Mouse (Mus musculus) thymus, adult 2 months (tissue): ENCODE data around the gene Fut4. TPM values are rescaled to one million over a fixed set of nuclear protein-coding genes. Genes with fewer than 3 reads are reported as not detected.

Experiments
- DNase-seq: peaks from one replicate; pipeline ENCODE4 v3.0.0; 2021
- H3K27ac ChIP-seq: fragments of 200-500 bp; 2 replicates; pipeline ENCODE4 v1.5.1; 2012; ENCODE audit warnings: low read length, control low read depth; ENCODE audit not compliant: control insufficient read depth, insufficient read depth
- H3K27me3 ChIP-seq: fragments of 200-500 bp; 2 replicates; pipeline ENCODE4 v1.6.1; 2012; ENCODE audit warnings: mild to moderate bottlenecking, low read length, moderate library complexity, mixed read lengths; ENCODE audit not compliant: control insufficient read depth, insufficient read depth
- H3K36me3 ChIP-seq: fragments of 200-500 bp; 2 replicates; pipeline ENCODE4 v1.6.1; 2012; ENCODE audit warnings: mild to moderate bottlenecking, low read length, moderate library complexity; ENCODE audit not compliant: control insufficient read depth, insufficient read depth
- H3K4me1 ChIP-seq: fragments of 200-500 bp; replicated peaks from 2 replicates; pipeline ENCODE4 v1.6.1; 2012; ENCODE audit warnings: low read length; ENCODE audit not compliant: control insufficient read depth, insufficient read depth
- H3K4me3 ChIP-seq: fragments of 200-500 bp; 2 replicates; pipeline ENCODE4 v1.5.1; 2012; ENCODE audit warnings: mild to moderate bottlenecking, low read length, control low read depth, moderate library complexity; ENCODE audit not compliant: control insufficient read depth, insufficient read depth
- CTCF ChIP-seq: fragments of 200-500 bp; IDR thresholded peaks from 2 replicates; pipeline ENCODE4 v1.5.1; 2012; ENCODE audit warnings: mild to moderate bottlenecking, control low read depth, low read length, moderate library complexity, borderline replicate concordance; ENCODE audit not compliant: control insufficient read depth, poor library complexity, insufficient read depth; ENCODE audit errors: extremely low read depth
- POLR2A ChIP-seq: fragments of 200-500 bp; IDR thresholded peaks from 2 replicates; pipeline ENCODE4 v1.6.1; 2012; ENCODE audit warnings: mild to moderate bottlenecking, low read length, control low read depth, moderate library complexity; ENCODE audit not compliant: control insufficient read depth, poor library complexity, insufficient read depth; ENCODE audit errors: extremely low read depth
- WGBS: fragments of 180-500 bp; shearing (Covaris S2); methylation state at CpG from one replicate; pipeline ENCODE4 v1.1.7; 2018; 5-methylcytosine and 5-hydroxymethylcytosine counted together
- polyA plus RNA-seq: library from polyadenylated mRNA; depleted of rRNA; stranded (reverse); fragments of >200 nt; gene quantifications from 2 replicates; pipeline ENCODE4 v1.2.3, GENCODE M21; 2012; rRNA removed

Gene Fut4
- 2.3 and 2.7 TPM in 2 replicates for polyA plus RNA-seq

DNA sequence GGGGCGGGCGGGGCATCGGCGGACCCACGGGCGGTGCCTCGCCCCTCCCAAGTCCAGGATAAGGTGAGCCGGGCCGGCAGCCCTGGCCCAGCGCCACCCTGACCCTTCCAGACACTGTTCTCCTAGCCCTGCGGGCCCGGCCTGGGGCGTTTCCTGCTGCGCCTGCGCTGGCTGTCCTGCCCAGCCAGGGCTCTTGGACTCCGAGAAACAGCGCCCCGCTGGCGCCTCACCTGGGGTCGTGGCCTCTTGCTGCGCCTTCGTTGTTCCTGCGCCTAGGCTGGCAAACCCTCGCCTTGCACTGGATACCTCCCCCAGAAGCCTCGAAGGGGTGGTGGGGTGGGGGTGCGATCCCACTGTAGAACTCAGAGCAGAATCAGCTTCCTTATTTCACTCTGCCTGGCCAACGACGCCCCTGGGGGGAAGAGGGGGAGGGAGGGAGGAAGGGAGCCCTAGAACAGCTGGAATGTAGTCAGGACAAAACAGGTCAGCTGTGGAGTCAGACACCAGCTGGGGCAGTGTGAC is at the start of gene Fut4:
Fut4 (minus strand) TSS at position 393 of the 522 bp plus-strand sequence.
- Histone ChIP-seq H3K4me1 (peaks cover 15% of the 10 kb centered on the region), H3K36me3 (no peaks in the 10 kb centered on the region), H3K27ac (no peak within 1 kb of the TSS), H3K4me3 (peak within 1 kb of the TSS; percentile 47), H3K27me3 (no peaks in the 10 kb centered on the region; the same call in 1 of the 2 replicates)
- 1% methylated on average over 28 of the region's 28 CpGs for WGBS
- peak; percentile 48 for DNase-seq
- TF ChIP-seq POLR2A (no peak), CTCF (no peak)

DNA sequence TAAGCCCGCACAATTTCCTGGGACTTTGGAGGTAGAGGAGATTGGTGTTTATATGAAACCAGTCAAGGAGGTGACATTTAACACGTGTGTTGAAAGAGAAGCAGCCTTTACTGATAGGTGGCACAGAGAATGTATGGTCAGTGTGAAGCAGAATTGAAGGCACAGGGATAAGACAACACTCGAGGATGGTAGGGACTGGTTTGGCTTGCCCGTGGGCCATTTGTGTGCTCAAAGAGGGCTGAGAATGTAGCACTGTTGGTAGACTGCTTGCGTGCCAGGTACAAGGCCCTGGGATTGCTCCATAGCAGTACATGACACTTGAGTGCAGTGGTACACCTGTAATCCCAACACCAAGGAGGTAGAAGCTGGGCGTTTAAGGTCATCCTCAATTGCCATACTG is 35.2 kb upstream of the Fut4 start:
- 93% methylated on average over 6 of the region's 6 CpGs for WGBS
- no peaks in the 10 kb centered on the region for H3K4me1 ChIP-seq
- H3K27me3 ChIP-seq: no peaks in the 10 kb centered on the region
- H3K36me3 ChIP-seq: peaks cover 40% of the 10 kb centered on the region
- no peak for DNase-seq
- no peak for TF ChIP-seq CTCF
- no peak for TF ChIP-seq POLR2A
- no peak overlapping the region for H3K4me3 ChIP-seq
- no peak overlapping the region for H3K27ac ChIP-seq

DNA sequence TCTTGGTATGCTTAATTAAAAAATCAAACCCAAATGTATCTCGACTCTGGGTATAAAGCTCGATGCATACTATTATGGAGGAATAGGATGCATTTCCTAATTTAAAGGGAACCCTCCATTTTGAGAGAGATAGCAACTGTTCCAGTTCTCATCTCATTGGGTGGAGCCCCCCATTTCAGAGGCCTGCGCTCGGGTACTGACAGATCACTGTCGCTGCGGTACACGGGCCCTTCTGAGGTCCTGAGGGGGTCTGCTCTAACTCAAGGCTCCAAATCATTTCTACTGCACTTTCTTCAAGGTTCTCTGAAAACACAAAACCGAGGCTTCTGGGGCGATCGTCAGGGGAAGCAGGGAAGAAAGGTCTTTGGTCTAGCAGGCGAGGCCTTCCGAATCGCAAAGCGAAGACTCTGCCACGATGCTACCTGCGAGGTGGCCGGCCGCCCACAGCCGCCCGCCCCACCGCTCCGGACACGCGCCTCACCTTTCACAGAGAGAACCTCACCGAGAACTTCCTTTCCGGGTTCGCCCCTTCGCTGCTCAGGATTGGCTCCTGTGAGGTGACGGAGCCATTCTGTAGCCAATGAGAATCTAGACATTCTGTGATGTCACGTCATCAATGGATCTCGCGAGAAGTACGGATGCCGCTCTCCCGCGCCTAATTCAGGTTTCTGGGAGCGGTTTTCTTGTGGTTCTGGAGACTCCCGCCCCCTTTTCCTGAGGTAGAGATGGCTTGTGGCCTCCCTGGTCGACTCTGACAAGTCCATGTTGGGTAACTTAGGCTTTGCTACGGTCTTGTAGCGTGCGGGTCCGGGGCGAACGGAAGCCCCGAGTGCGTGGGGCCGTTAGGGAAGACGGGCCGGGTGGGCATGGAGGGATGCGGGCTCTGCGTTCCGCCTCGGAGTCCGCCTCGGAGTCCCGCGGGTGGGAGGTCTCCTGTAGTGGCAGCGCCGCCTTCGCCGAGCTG is 32.1 kb upstream of the Fut4 start, which contains the start of the genes Mre11a and Ankrd49:
Mre11a (plus strand) TSS at position 616 of the 964 bp plus-strand sequence.
Ankrd49 (minus strand) TSS at position 818 of the 964 bp plus-strand sequence.
- peak within 1 kb of the TSS; percentile 73 for H3K27ac ChIP-seq
- no peaks in the 10 kb centered on the region for H3K27me3 ChIP-seq
- DNase-seq: peak; percentile 89
- no peaks in the 10 kb centered on the region for H3K4me1 ChIP-seq
- H3K36me3 ChIP-seq: peaks cover 28% of the 10 kb centered on the region
- TF ChIP-seq POLR2A (peak; percentile 57; the same call in 1 of the 2 replicates), CTCF (0 out of 2 replicates have a peak, but pooled peaks have one; percentile 5)
- peak within 1 kb of the TSS; percentile 89 for H3K4me3 ChIP-seq
- WGBS: under 1% methylated on average over 62 of the region's 62 CpGs

DNA sequence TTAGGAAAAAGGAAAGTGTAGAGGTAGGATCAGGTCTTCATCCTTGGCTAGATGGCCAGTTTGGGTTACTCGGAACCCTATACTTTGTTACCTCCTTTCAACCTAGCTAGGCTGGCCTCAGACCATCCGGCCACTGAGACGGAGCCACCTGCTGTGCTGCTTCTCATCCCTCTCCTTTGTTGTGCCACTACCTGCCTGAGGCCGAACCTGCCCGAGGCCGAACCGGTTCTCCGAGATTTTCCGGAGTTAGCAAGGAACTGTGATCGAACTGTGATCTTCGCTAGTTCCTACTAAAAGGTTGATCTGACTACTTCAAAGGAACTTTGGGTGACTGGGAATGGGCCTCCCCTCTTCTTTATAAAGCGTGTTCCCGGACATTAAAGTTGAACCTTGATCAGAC is 26.1 kb upstream of the Fut4 start:
- no peak for DNase-seq
- TF ChIP-seq POLR2A: no peak
- TF ChIP-seq CTCF: no peak
- Histone ChIP-seq H3K36me3 (peaks cover 11% of the 10 kb centered on the region), H3K4me1 (no peaks in the 10 kb centered on the region), H3K27ac (no peak overlapping the region), H3K27me3 (no peaks in the 10 kb centered on the region), H3K4me3 (no peak overlapping the region)
- WGBS: 96% methylated on average over 13 of the region's 13 CpGs

DNA sequence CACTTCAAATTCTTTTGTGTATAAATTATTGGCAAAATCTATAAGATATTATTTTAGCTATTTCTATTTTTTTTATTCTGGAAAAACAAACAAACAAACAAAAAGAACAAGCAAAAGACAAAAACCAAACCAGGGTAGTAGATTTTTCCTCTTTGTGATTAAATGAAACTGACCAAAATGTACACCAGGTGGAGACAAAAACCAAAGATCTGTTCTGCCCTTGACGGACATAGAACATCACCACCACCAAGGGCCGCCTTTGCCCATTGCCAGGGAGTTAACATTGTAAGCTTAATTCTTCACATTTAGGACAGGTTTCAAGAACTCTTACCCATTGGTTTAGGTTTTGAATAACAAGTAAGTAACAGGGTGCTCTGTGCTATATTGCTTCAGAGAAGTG is 21.6 kb upstream of the Fut4 start:
- Histone ChIP-seq H3K4me1 (no peaks in the 10 kb centered on the region; the same call in 1 of the 2 replicates), H3K36me3 (no peaks in the 10 kb centered on the region), H3K4me3 (no peak overlapping the region), H3K27ac (no peak overlapping the region), H3K27me3 (no peaks in the 10 kb centered on the region)
- DNase-seq: no peak
- TF ChIP-seq CTCF (no peak), POLR2A (no peak)
- WGBS: 49% methylated on average over 2 of the region's 2 CpGs

DNA sequence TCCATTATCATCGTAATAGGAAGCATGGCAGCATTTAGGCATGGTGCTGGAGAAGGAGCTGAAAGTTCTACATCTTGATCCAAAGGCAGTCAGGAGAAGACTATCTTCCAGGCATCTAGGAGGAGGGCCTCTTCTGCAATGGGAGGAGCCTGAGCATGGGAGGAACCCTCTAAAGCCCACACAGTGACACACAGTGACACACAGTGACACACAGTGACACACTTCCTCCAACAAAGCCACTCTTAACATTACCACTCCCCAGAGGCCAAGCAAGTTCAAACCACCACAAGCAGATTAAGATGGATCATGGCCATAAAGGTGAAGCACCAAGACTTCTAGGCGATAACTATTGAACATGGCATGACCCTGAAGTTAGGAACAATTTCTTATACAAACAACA is 19.9 kb upstream of the Fut4 start:
- Histone ChIP-seq H3K27ac (no peak overlapping the region), H3K4me1 (no peaks in the 10 kb centered on the region; the same call in 1 of the 2 replicates), H3K36me3 (no peaks in the 10 kb centered on the region), H3K4me3 (no peak overlapping the region), H3K27me3 (no peaks in the 10 kb centered on the region)
- WGBS: 95% methylated on average over 2 of the region's 2 CpGs
- TF ChIP-seq POLR2A (no peak), CTCF (no peak)
- DNase-seq: no peak
